Mouse (Mus musculus) erythroblast, embryonic 14.5 days (primary cell): ENCODE measurements at regions not wholly inside any gene's neighbourhood (a gene's known extent, or its start where the extent isn't known, plus 50 kb on each side); places are given as distances from the start of the nearest gene placed in this dataset.

ENCODE experiments used
- GATA1 ChIP-seq: IDR thresholded peaks from 2 replicates; pipeline ENCODE4 v1.6.1; 2012; ENCODE audit warnings: low read length, inconsistent platforms, mixed read lengths
- TAL1 ChIP-seq: IDR thresholded peaks from 3 replicates; pipeline ENCODE4 v1.6.1; 2012; ENCODE audit warnings: low read length, inconsistent platforms, mixed read lengths

DNA sequence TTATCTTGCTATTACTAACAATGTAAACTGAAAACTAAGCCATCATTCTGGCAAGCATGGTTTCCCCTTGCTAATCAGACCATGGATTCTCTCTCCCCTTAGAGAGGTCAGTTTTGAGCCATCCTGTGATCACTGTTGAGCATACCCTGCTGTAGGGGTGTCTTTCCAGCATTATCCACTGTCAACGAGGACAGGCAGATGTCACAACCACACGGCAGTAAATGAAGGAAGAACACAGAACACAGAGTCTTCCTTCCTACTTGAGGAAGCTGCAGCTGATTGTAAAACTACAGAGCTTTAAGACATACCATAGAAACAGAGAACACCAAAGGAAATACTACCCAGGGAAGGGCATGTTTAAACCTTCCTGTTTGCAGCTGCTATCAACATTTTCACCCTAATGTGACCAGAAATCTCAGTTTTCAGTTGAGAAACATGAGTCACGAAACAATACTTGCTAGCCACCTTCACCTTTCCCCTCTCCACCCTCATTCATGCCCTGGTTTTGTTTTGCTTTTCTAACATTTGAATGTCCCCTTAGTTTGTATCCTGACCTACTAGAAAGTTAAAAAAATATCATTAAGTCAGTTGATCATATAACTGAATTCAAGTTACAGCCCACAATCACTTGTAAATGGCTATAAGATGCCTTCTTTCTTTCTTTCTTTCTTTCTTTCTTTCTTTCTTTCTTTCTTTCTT is 356.8 kb upstream of the Cited2 start:
- TF ChIP-seq GATA1: no peak
- no peak for TF ChIP-seq TAL1
